Mouse (Mus musculus): ENCODE results near the gene Pnma1.
A peak's percentile ranks its signal among the peaks of the same experiment; 100 is the strongest.

Pnma1 gene

DNA sequence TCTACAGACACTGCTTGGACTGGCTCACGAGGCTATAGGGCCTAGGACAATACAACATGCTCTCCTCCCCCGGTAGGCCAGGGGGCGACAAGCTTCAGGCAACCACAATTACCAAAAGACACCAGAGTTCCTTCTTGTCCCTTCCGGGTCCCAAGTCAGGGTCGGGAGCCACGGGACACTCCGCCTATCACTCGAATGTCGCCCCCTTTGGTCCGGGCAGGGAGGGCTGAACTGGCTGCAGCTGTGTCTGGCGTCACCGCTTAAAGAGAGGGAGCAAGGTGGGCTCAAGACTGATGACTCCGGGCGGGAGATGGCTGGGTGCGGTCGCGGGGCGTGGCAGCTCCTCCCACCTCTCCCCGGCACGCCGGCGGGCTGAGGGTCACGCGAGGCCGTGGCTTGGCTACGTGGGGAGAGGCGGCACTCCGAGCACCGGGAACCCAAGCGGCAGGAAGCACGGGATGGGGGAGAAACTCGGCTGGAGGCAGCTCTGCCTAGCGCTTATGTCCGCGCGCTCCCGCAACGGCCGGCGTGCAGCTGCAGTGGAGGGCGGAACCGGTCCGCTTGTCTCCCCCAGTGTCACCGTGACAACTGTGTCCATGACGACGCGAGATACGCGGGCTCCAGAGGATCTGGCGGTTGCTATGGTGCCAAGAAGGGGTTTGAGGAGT is at the start of gene Pnma1:
Gene Pnma1, minus strand, starts transcription at position 536 of the 668 bp plus-strand sequence.
- DNase-seq (ENCODE audit: extremely low read depth, low read depth): peak; percentile 31

DNA sequence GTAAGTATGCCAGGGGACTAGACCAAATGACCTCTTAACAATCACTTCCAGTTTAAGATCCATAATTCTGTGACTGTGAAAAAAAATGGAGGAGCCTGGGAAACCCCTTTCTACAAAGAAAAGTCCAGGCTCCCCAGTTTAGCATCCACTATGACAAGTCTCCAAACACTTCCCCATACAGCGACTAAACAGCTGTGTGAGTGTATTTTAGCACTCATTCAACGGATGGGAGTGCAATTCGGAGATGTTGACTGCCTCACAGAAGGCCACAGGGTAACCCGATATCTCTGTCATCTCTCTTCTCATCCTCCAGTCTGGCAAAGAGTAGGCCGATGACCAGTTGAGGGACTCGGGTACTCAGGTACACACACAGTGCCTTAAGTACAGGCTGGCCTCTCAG is 46.9 kb upstream of the Pnma1 start:
- DNase-seq (ENCODE audit: extremely low read depth, low read depth): no peak

DNA sequence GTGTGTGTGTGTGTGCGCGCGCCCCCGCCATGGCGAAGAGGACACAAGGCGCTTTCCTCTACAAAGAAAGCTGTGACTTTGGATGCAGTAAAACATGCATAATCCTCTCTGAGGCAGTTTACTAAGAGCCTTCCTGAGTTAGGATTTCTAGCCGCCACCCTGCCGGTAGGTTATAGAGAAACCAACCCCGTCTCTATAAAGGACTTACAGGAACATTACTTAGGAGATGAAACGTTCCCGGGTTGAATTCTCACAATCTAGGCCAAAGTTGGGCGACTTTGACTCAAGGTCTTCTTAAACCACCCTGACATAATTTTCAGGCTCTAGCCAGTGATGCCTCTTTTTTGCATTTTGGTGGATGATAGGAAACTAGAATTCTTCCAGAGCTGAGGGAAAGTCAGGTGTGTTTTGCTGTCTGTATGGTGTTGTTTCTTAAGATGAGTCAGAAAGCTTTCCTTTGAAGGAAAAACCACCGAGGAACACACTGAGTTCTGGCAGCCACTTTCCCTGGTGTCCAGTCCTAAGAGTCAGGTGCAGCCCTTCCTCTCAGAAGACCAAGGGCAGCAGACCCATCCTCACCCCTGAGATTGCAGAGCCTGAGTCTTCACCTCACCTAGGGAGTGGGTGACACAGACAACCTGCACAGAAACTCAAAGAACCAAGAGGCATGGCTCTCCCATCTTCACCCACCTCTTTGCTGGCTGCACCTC is 46.3 kb upstream of the Pnma1 start:
- DNase-seq (ENCODE audit: extremely low read depth, low read depth): no peak

DNA sequence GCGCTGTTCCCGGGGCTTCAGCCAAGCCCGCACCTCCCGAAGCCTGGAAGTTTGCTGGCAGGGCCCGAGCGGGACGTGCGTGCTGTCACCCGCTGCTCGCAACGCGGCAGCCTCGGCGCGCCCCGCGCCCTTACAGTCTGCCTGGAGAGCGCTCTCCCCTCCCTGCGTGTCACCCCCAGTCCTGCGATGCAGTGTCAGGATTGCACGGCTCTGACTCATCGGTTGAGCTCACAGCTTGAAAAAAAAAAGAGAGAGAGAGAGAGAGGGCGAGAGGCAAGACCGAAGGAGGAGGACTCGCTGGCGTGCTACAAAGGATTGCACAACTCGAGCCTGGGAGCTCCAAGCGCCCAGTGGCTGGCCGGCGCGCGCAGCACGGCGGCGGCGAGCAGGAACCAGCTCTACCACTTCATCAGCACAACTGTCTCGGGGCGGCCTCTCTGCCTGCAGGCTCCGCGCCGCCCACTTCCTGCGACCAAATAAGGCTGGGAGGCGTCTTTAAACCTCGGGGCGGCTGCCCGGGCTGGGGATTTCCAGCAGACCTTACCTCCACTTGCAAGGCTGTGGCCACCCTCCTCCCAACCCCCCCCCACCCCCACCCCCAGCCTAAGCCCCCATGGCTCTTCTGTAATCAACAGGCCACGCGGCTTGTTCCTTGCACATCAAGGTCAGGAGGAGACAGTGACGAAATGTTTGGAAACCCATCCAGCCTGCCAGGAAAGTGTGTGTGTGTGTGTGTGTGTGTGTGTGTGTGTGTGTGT is 45.5 kb upstream of the Pnma1 start:
- DNase-seq (ENCODE audit: extremely low read depth, low read depth): peak; percentile 91

DNA sequence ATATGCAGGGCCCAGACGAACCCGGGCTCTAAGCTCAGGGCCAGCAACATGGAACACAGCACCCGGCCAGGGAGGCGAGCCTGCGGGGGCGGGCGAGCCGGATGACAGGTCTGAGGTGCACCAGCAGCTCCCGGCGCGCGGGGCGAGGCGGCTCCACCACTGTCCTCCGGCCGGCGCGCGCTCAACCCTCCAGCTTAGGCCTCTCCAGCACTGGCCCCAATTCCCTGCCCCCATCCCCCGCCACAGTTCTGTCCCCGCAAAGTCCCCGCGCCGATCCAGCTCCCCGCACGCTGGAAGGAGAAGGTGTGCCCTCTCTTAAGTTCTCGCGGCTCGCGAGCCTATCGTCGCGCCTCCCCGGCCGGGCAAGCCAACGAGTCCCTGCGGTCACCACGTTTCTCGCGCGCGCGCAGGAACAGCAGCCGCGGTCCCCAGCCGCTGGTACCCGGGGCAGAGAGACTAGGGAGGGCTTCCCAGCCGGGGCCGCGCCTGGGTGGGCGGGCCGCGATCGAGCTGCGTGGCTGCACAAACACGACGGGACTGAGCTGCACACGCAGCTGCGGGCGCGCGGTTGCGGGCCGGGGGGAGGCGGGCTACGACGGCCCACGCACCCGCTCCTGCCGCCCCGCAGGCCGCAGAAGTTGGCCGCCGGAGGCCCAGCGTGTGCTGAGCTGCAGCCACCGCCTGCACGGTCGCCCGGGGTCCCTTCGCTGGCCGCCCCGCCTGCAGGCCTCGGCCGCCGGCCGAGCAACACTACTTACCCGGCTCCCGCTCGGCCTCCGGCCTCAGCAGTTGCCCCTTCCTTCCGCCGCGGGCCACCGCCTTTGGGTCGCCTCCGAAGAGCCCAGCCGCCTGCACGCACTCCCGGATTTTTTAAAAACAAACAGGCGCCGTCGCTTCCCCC is 44.7 kb upstream of the Pnma1 start:
- DNase-seq (ENCODE audit: extremely low read depth, low read depth): no peak

DNA sequence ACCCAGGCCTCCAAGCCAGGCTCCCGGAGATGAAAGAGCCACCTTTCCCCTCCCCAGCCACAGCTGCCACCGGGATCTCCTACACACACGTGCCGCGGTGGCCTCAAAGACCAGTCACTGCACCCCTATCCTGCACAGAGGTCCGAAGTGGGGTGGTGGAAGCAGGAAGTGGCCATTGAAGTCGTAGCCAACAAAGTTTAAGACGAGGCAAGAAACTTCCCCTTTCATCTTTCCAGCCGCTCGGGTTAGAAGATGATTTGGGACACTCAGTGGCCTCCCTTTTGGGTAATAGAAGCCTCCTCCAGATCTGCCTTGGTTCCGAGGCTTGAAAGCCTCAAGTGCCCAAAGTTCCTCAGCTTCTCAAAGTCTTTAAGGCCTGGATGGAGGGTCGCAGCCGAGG is 44.0 kb upstream of the Pnma1 start:
- DNase-seq (ENCODE audit: extremely low read depth, low read depth): no peak

DNA sequence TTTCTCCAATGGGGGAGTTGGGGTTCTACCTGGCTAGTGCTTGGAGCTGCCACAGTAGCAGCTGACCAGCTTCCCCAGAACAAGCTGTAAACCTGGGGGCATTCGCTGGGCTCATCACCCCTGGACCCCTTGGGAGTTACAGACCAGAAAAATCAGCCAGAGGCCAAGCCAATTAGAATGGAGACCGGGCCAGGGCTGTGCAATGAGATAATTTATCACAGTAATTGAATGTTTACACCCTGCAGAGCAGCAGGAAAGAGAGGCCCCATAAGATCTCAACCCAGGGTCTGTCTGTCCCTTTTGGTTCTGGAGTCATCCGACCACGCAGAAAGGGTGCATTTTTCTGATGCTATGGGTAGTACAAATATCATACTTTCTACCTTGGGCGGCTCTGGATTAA is 43.5 kb upstream of the Pnma1 start:
- no peak for DNase-seq (ENCODE audit: extremely low read depth, low read depth)

DNA sequence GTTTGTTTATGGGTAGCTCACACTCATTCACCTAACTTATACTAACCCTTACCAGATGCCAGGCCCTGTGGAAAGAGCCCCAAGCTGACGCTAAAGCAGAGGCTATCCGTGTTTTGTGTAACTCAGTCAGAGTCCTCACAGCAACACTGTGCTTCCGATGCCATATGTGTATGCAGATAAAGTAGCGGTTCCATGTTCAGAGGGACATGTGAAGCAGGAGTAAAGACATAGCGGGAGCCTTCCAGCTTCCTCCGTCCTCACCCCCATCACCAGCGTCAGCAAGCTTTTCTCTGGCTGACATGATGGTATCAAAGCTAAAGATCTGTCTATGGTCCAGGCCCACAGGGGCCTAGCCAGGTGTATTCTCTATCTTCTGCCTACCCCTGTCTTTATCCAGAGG is 42.9 kb upstream of the Pnma1 start:
- no peak for DNase-seq (ENCODE audit: extremely low read depth, low read depth)

DNA sequence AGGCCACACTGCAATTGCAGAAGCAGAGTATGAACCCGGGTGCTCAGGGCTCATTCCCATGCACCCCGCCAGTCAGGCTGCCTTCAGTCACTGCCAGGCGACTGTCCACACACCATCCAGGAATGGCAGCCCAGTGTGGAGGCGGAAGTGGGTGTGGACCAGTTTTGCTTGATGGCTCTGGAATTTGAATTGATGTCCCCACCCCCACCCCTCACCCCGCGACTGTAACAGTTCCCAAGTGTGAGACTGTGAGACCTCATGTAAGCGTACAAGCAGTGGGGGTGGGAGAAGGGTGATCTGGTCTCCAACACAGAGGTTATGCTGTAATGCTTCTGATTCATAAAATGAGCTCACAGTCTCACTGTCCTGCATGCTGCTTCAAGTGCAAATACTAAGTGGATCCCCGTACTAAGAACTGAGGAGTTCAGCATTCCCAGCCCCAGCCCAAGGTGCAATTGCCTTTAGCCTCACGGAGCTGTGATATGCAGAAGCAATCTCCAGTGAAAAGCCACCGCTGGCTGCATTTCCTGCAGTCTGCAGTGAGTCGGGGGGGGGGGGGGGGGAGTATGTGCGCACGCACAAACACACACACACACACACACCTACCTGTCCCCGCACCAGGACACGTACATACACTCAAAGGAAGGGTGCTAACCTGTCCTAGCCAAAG is 42.0 kb upstream of the Pnma1 start:
- DNase-seq (ENCODE audit: extremely low read depth, low read depth): no peak

DNA sequence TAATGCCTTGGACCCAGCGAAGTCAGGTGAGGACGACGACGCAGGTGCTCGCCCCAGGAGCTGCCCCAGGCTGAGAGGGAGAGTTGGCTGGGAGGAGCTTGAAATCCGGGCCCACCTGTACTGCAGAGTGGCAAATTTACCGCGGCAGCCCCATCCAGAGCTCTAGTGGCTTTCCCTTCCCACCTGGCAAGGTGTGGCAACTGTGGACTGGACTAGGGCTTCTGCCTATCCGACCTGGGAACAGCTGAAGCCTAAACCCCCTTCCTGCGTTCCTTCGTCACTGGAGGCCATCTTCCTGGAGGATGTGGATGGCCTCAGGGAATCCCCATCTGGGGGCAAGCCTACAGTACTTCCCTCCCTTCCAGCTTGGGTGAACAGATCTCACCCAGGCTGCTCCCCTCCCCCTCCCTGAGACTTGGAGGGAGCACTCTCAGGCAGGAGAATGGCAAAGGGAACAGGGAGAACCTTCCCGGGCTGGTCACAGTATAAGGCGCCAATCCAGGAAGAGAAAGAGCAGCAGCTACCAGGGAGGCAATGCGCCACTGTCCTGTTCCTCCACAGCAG is 40.7 kb upstream of the Pnma1 start:
- DNase-seq (ENCODE audit: extremely low read depth, low read depth): no peak

DNA sequence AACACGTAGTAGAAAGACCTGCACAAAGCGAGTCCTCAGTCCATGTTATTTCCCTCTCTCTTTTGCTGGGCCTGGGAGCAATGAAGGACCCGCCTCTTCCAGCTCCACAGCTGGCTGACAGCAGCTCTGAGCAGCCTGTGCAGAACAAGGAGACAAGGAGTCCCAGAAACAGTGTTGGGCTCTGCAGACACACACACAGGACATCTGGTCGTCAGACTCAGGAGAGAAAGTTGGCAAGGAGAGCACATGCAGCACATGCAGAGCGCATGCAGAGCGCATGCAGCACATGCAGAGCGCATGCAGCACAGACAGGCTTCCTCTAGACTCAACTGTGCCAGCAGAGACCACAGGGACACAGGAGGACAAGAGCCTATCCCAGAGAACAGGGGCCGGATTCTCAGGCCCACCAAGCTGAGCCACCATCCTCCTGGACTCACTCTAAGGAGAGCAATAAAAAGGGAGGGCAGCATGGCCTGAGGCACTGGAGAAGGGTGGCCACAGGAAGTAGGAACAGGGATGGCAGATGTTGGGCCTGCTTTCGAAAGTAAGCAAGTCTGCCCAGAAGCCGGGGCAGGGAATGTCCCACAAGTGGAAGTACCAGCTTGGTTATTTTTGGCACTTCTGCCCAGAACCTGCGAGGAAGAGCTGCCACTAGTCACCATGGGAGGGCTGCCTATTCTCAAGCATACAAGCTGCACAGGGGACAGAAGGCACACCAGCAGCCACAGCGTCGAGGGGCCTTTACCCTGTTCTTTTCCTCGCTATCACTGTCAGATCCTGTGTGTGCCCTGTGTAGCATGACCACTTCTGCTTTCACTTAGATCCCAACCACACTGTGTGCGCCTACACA is 39.7 kb upstream of the Pnma1 start:
- DNase-seq (ENCODE audit: extremely low read depth, low read depth): no peak

DNA sequence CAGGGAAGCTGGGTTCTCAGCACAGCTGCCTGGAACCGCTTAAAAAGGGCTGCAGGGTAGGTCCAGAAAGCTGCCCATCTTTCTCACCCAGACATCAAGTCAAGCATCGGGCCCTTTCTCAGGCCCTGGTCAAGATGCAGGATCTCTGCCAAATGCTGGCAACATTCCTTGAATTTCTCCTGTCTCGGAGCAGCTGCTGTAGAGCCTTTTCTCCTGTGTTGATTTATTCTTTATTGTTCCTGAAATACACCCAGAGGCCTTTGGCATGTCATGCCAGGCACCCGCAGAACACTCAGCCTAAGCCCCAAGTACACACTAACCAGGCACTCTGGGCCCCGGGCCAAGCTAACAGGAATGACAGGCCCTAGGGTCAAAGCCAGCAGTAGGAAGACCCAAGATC is 38.7 kb upstream of the Pnma1 start:
- no peak for DNase-seq (ENCODE audit: extremely low read depth, low read depth)

DNA sequence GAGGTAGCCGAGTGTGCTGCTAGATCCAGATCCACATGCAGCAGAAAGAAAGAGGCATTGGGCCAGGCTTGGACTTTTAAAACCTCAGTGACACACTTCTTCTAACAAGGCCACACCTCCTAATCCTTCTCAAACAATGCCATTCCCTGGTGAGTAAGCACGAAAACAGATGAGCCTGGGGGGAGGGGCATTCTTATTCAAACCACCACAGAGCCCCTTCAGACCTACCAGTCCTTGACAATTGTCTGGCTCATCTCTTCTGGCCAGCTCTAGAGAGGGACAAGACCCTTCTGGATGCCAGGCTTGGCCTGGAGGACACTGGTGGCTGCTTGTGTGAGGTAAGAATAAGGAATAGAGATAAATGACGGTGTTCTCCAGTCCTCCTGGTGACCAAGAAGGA is 38.2 kb upstream of the Pnma1 start:
- DNase-seq (ENCODE audit: extremely low read depth, low read depth): no peak

DNA sequence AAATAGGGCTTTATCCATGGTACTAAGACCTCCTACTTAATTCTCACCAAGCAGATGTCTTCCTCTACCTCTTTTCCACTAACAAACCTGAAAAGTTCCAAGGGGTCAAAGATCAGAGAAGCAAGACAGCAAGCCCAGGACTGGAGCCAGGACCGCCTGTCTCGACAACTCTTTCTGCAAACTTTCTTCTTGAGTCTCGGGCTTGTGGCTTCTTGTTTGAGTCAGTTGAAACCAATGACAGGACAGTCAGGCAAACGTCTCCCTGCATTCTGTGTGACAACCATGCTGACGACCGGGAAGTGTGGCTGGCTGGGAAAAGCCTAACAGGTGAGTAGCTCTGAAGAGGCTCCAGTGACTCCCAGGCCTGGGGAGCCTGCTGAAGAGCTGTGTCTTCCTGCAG is 37.3 kb upstream of the Pnma1 start:
- DNase-seq (ENCODE audit: extremely low read depth, low read depth): no peak

DNA sequence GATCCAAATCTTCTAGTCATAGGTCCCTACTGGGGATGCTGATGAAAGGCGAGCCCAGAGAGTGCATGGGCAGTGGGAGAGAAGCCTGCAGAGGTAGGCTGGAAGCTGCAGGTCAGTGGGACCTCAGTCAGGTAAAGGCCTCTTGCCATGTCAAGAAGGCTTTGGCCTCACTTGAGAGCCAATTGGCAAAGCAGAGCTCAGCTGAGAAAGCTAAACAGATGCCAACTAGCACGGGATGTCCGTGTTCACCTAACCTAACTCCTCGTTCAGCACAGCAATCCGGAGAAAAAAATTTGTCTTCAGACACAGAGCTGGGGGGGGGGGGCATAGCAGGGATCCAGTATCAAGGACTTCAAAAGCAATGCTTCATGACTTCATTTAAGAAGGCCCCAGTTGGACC is 36.7 kb upstream of the Pnma1 start:
- DNase-seq (ENCODE audit: extremely low read depth, low read depth): no peak

DNA sequence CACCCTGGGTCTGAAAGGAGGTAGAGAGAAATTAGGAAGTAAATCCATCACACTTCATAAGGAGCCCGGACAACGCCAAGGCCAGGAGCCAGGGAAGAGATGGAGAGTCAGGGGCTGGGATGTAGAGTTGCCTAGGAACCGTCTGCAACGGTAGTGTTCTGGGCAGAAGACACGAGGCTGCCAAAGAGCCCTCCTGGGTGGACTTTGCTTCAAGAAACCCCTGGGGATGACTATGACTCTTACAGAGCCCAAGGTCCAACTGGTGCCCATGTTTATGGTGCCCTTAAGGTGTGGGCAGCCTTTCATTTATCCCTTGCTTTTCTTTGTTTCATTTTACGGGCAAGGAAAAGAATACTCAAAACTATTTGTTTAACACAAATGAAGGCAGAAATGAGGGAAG is 33.7 kb upstream of the Pnma1 start:
- no peak for DNase-seq (ENCODE audit: extremely low read depth, low read depth)

DNA sequence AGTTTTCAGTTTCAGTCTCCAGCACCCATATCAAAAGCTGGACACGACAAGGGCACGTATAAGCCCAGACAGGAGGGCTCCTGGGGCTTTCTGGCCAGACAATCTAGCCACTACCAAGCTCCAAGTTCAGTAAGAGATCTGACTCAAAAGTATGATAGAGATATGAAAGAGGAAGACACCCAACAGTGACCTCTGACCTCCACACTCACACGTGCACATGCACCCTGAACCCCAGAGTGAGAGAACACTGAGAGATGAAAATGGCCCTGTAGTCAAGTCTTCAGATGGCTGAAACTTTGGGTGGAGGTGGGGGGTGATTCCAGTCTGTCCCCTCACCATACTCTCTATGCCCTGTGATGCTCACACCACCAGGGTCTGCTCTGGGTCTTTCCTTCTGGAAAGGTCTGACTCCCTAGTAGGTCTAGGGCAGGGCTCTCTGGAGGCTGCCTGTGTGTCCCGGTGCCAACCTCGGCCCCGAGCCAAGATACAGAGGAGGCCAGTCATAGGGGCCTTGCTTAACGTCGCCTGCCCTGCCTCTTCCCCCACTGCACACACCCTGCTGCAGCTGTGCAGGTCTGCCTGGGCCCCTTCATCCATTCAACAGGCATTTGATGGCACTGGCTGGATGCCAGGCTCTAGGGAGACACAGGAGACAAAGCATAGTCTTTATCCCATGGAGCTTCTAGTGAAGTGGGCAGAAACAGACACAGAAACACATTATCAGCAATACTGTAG is 32.6 kb upstream of the Pnma1 start:
- DNase-seq (ENCODE audit: extremely low read depth, low read depth): no peak

DNA sequence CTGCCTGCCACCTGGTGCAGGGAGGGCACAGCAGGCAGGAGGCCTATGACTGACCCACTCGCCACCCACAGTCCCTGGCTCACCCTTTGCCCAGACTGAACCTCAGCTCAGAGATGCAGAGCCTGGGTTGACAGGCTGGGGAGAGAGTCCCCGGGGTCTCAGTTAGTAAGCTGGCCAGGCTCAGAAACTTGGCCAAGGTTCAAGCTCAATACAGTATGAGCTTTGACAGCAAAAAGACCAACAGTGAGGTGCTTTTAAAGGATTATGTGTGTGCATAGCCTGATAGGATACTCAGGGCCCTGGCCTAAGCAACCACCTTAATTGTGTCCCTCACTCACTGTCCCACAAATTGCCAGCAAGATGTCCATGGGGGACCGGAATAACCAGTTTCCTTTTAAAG is 31.8 kb upstream of the Pnma1 start:
- DNase-seq (ENCODE audit: extremely low read depth, low read depth): no peak
